In the genomic region with DNA sequence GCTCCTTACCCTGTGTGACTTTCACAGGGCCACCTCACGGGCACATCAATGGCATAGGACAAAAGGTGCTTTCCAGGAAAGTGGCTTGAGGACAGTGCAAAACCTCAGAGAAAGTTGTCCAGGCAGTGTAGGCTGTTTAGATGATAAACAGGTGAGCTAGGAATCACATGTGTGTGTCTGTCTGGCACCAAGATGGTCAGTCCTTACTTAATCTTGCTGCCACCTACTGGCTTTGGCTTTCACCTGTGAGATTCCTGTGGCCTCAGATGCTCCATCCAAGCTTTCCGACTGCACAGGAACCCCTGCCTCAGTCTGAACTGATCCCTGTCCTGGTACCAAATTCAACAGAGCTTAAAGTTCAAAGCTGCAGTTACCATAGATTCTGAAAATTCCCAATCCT, we compare ENCODE assay signal across 26 mouse cellular contexts. TPM values are rescaled to one million over a fixed set of nuclear protein-coding genes. Genes with fewer than 3 reads are reported as not detected.
DNase-seq lines count a peak whose midpoint lies in the region; ATAC-seq and TF ChIP-seq lines count a peak whose summit lies in the region.
"Had no signal": no experiment of that assay in that cellular context is flagged by ENCODE, and none has a peak within 500 bp of the region (broad histone marks: within the 10 kb centered on the region; RNA-seq: fewer than 3 reads in every experiment).

No protein-coding gene starts in this region.

- 0 out of 2 replicates have a peak, but pooled peaks cover 4% of the 10 kb centered on the region for H3K27me3 ChIP-seq in intestine, postnatal 0 days (replicated peaks; ENCODE audit: control insufficient read depth, insufficient read depth, low read length)
- H3K27me3 ChIP-seq in intestine, embryonic 16.5 days (replicated peaks; ENCODE audit: control insufficient read depth, insufficient read depth, low read length) = no peaks in the 10 kb centered on the region
- H3K27me3 ChIP-seq in liver, postnatal 0 days (ENCODE audit: insufficient read depth, low read length) = no peaks in the 10 kb centered on the region
- peaks cover 5% of the 10 kb centered on the region; the same call in 1 of the 2 replicates for H3K27me3 ChIP-seq in liver, embryonic 12.5 days (replicated peaks)
- H3K27me3 ChIP-seq in ES-Bruce4 (ENCODE audit: control insufficient read depth, insufficient read depth, low read length, poor library complexity, severe bottlenecking) = no peaks in the 10 kb centered on the region
- H3K27me3 ChIP-seq: forebrain, embryonic 13.5 days; hindbrain, embryonic 15.5 days; intestine, embryonic 15.5 days; midbrain, embryonic 15.5 days; neural tube, embryonic 13.5 days; Patski; stomach, embryonic 15.5 days had no signal

- no peak for TF ChIP-seq EP300 in liver, postnatal 0 days (IDR thresholded peaks at IDR 0.05; ENCODE audit: low read depth)
- TF ChIP-seq EP300 in ES-Bruce4 (IDR thresholded peaks at IDR 0.05; ENCODE audit: insufficient read depth, low read depth, low read length) = no peak

- H3K27ac ChIP-seq in intestine, postnatal 0 days (ENCODE audit: low read depth, low read length) = no peak overlapping the region
- H3K27ac ChIP-seq in intestine, embryonic 16.5 days (ENCODE audit: low read length) = no peak overlapping the region
- H3K27ac ChIP-seq in liver, postnatal 0 days (ENCODE audit: low read depth) = 0 out of 2 replicates have a peak overlapping the region, but pooled peaks have one; percentile 90
- H3K27ac ChIP-seq in liver, embryonic 12.5 days = no peak overlapping the region
- no peak overlapping the region for H3K27ac ChIP-seq in ES-Bruce4 (ENCODE audit: insufficient read depth, low read length)
- H3K27ac ChIP-seq: embryonic facial prominence, embryonic 13.5 days; forebrain, embryonic 13.5 days; heart, embryonic 15.5 days; hindbrain, embryonic 15.5 days; intestine, embryonic 15.5 days; kidney, embryonic 15.5 days; limb, embryonic 10.5 days; liver, embryonic 13.5 days; macrophage; midbrain, embryonic 15.5 days; neural tube, embryonic 13.5 days; stomach, embryonic 15.5 days had no signal

- ATAC-seq in intestine, postnatal 0 days = no peak
- no peak for ATAC-seq in intestine, embryonic 16.5 days
- no peak for ATAC-seq in liver, postnatal 0 days
- ATAC-seq in liver, embryonic 12.5 days = no peak
- ATAC-seq: forebrain, embryonic 13.5 days had no signal

- H3K9ac ChIP-seq in intestine, postnatal 0 days (ENCODE audit: low read depth, low read length) = no peak overlapping the region
- no peak overlapping the region for H3K9ac ChIP-seq in intestine, embryonic 16.5 days (ENCODE audit: low read depth, low read length)
- no peak overlapping the region for H3K9ac ChIP-seq in liver, postnatal 0 days (replicated peaks)
- H3K9ac ChIP-seq in liver, embryonic 12.5 days = no peak overlapping the region
- no peak overlapping the region for H3K9ac ChIP-seq in ES-Bruce4 (ENCODE audit: low read depth, poor library complexity, severe bottlenecking)
- H3K9ac ChIP-seq: embryonic facial prominence, embryonic 13.5 days; forebrain, embryonic 13.5 days; hindbrain, embryonic 15.5 days; intestine, embryonic 15.5 days; kidney, embryonic 15.5 days; liver, embryonic 13.5 days; midbrain, embryonic 15.5 days; neural tube, embryonic 13.5 days; stomach, embryonic 15.5 days had no signal

- no peak overlapping the region for H3K4me2 ChIP-seq in intestine, postnatal 0 days (replicated peaks; ENCODE audit: low read depth)
- H3K4me2 ChIP-seq in intestine, embryonic 16.5 days (ENCODE audit: low read depth, low read length) = no peak overlapping the region
- no peak overlapping the region for H3K4me2 ChIP-seq in liver, postnatal 0 days (ENCODE audit: low read depth, low read length)
- H3K4me2 ChIP-seq in liver, embryonic 12.5 days = no peak overlapping the region
- H3K4me2 ChIP-seq: forebrain, embryonic 13.5 days; heart, embryonic 15.5 days; hindbrain, embryonic 15.5 days; intestine, embryonic 15.5 days; kidney, embryonic 15.5 days; midbrain, embryonic 15.5 days; neural tube, embryonic 13.5 days; stomach, embryonic 15.5 days had no signal

- DNase-seq in liver, postnatal 0 days = no peak
- peak; percentile 54 for DNase-seq in 416B (ENCODE audit: low read depth)
- no peak for DNase-seq in retina, postnatal 1 day
- DNase-seq: adrenal gland, adult 2 months; cerebellum, adult 18-20 months; cerebellum, postnatal 36 days; liver, embryonic 13.5 days; thymus, adult 18-20 months had no signal

- H3K36me3 ChIP-seq in intestine, postnatal 0 days (ENCODE audit: control insufficient read depth, insufficient read depth) = no peaks in the 10 kb centered on the region
- no peaks in the 10 kb centered on the region for H3K36me3 ChIP-seq in intestine, embryonic 16.5 days (ENCODE audit: control insufficient read depth, insufficient read depth, low read length)
- H3K36me3 ChIP-seq in liver, postnatal 0 days (replicated peaks; ENCODE audit: insufficient read depth, low read length) = no peaks in the 10 kb centered on the region; the same call in 1 of the 2 replicates
- no peaks in the 10 kb centered on the region for H3K36me3 ChIP-seq in liver, embryonic 12.5 days
- no peaks in the 10 kb centered on the region for H3K36me3 ChIP-seq in ES-Bruce4 (ENCODE audit: control insufficient read depth, insufficient read depth, low read length, poor library complexity, severe bottlenecking)
- H3K36me3 ChIP-seq: embryonic facial prominence, embryonic 13.5 days; heart, embryonic 15.5 days; hindbrain, embryonic 15.5 days; intestine, embryonic 15.5 days; kidney, embryonic 15.5 days; limb, embryonic 10.5 days; liver, embryonic 13.5 days; midbrain, embryonic 15.5 days; neural tube, embryonic 13.5 days; stomach, embryonic 15.5 days had no signal

- no peak for TF ChIP-seq POLR2A in ES-Bruce4 (IDR thresholded peaks at IDR 0.05; ENCODE audit: insufficient read depth, low read length)

- H3K4me3 ChIP-seq in intestine, postnatal 0 days (ENCODE audit: low read depth, low read length) = no peak overlapping the region
- H3K4me3 ChIP-seq in intestine, embryonic 16.5 days (ENCODE audit: low read length) = no peak overlapping the region
- no peak overlapping the region for H3K4me3 ChIP-seq in liver, postnatal 0 days (ENCODE audit: low read depth, low read length)
- no peak overlapping the region for H3K4me3 ChIP-seq in liver, embryonic 12.5 days
- H3K4me3 ChIP-seq in ES-Bruce4 (ENCODE audit: low read depth, low read length) = no peak overlapping the region
- H3K4me3 ChIP-seq: embryonic facial prominence, embryonic 13.5 days; forebrain, embryonic 13.5 days; heart, embryonic 15.5 days; hindbrain, embryonic 15.5 days; intestine, embryonic 15.5 days; kidney, embryonic 15.5 days; limb, embryonic 10.5 days; liver, embryonic 13.5 days; midbrain, embryonic 15.5 days; neural tube, embryonic 13.5 days; stomach, embryonic 15.5 days had no signal

- H3K9me3 ChIP-seq in intestine, postnatal 0 days (ENCODE audit: control insufficient read depth) = no peaks in the 10 kb centered on the region
- H3K9me3 ChIP-seq in intestine, embryonic 16.5 days (ENCODE audit: control insufficient read depth, low read length) = no peaks in the 10 kb centered on the region
- no peaks in the 10 kb centered on the region for H3K9me3 ChIP-seq in liver, postnatal 0 days (ENCODE audit: low read length)
- H3K9me3 ChIP-seq in liver, embryonic 12.5 days (replicated peaks) = no peaks in the 10 kb centered on the region
- no peaks in the 10 kb centered on the region for H3K9me3 ChIP-seq in ES-Bruce4 (replicated peaks; ENCODE audit: control insufficient read depth, insufficient read depth, low read length, poor library complexity, severe bottlenecking)
- H3K9me3 ChIP-seq: embryonic facial prominence, embryonic 13.5 days; forebrain, embryonic 13.5 days; heart, embryonic 15.5 days; hindbrain, embryonic 15.5 days; intestine, embryonic 15.5 days; kidney, embryonic 15.5 days; limb, embryonic 10.5 days; liver, embryonic 13.5 days; midbrain, embryonic 15.5 days; neural tube, embryonic 13.5 days; stomach, embryonic 15.5 days had no signal

- TF ChIP-seq CTCF in intestine, postnatal 0 days (IDR thresholded peaks at IDR 0.05; ENCODE audit: low read depth) = peak; percentile 51
- TF ChIP-seq CTCF in liver, postnatal 0 days (IDR thresholded peaks at IDR 0.05; ENCODE audit: low read depth) = peak; percentile 14; the same call in 1 of the 2 replicates
- peak; percentile 20 for TF ChIP-seq CTCF in ES-Bruce4 (IDR thresholded peaks at IDR 0.05; ENCODE audit: low read depth, low read length)

- H3K4me1 ChIP-seq in intestine, postnatal 0 days (replicated peaks; ENCODE audit: control insufficient read depth, insufficient read depth, low read length) = no peaks in the 10 kb centered on the region
- H3K4me1 ChIP-seq in intestine, embryonic 16.5 days (ENCODE audit: control insufficient read depth, insufficient read depth, low read length) = 0 out of 2 replicates have a peak, but pooled peaks cover 6% of the 10 kb centered on the region
- H3K4me1 ChIP-seq in liver, postnatal 0 days (ENCODE audit: insufficient read depth) = peaks cover 36% of the 10 kb centered on the region
- H3K4me1 ChIP-seq in liver, embryonic 12.5 days = peaks cover 22% of the 10 kb centered on the region; the same call in 1 of the 2 replicates
- no peaks in the 10 kb centered on the region for H3K4me1 ChIP-seq in ES-Bruce4 (ENCODE audit: control insufficient read depth, insufficient read depth, low read length)
- H3K4me1 ChIP-seq: forebrain, embryonic 13.5 days; intestine, embryonic 15.5 days; midbrain, embryonic 15.5 days; neural tube, embryonic 13.5 days had no signal

- 53% methylated on average over 2 of the region's 2 CpGs for WGBS in intestine, postnatal 0 days
- 57% methylated on average over 2 of the region's 2 CpGs for whole genome bisulfite sequencing in intestine, embryonic 16.5 days
- 56% methylated on average over 2 of the region's 2 CpGs for WGBS in liver, postnatal 0 days (ENCODE audit: insufficient replicate concordance)
- 56% methylated on average over 2 of the region's 2 CpGs for WGBS in liver, embryonic 12.5 days (ENCODE audit: insufficient replicate concordance)

RNA-seq across cellular contexts. Expression of a gene that starts 20.7 kb away (rescaled TPM):
- 0.92 and 1.2 TPM in 2 replicates for polyA plus RNA-seq in intestine, postnatal 0 days (2015; fragmentation: Nextera tagmentation; extraction: Ambion mirVana)
- polyA plus RNA-seq in intestine, embryonic 16.5 days (2015; fragmentation: Nextera tagmentation; extraction: Ambion mirVana) = 2.9 and 3.5 TPM in 2 replicates
- 4.5 and 6.0 TPM in 2 replicates for polyA plus RNA-seq in liver, postnatal 0 days (2015; fragmentation: Nextera tagmentation; extraction: Ambion mirVana)
- 6.1 and 6.5 TPM in 2 replicates for polyA plus RNA-seq in liver, embryonic 12.5 days (2016; fragmentation: Nextera tagmentation; extraction: Ambion mirVana)
- not detected in 2 replicates for polyA plus RNA-seq in ES-Bruce4 (2011; ENCODE audit: insufficient read depth, insufficient read length, low read depth, missing spikeins)

RNA-seq across cellular contexts. Expression of a gene that starts 46.2 kb away (rescaled TPM):
- polyA plus RNA-seq in intestine, postnatal 0 days (2015; fragmentation: Nextera tagmentation; extraction: Ambion mirVana) = 36.1 and 41.1 TPM in 2 replicates
- 3.0 and 3.6 TPM in 2 replicates for polyA plus RNA-seq in intestine, embryonic 16.5 days (2015; fragmentation: Nextera tagmentation; extraction: Ambion mirVana)
- 1,036 and 1,041 TPM in 2 replicates for polyA plus RNA-seq in liver, postnatal 0 days (2015; fragmentation: Nextera tagmentation; extraction: Ambion mirVana)
- polyA plus RNA-seq in liver, embryonic 12.5 days (2016; fragmentation: Nextera tagmentation; extraction: Ambion mirVana) = 53.1 and 56.3 TPM in 2 replicates
- polyA plus RNA-seq in ES-Bruce4 (2011; ENCODE audit: insufficient read depth, insufficient read length, low read depth, missing spikeins) = 9.7 and 12.9 TPM in 2 replicates
- polyA plus RNA-seq: C2C12; erythroblast, embryonic 14.5 days; macrophage; Patski had no signal

Comparison
In these comparisons a context has a peak if more than half of its experiments do, and no peak if none do; other contexts are left out.
1. RNA of a gene that starts 46.2 kb away (polyA plus RNA-seq): 1,036 to 1,041 TPM in liver, postnatal 0 days; 53.1 to 56.3 TPM in liver, embryonic 12.5 days, 36.1 to 41.1 TPM in intestine, postnatal 0 days, 9.7 to 12.9 TPM in ES-Bruce4 and 3.0 to 3.6 TPM in intestine, embryonic 16.5 days; every median in the first group is over 10 times any median in the second.
2. Peak in every context shown above with its lines, with median percentiles within 50 percentile points of each other: CTCF ChIP-seq.